Mouse (Mus musculus): Measurements from ENCODE around the gene Hes7.

Hes7 gene

GRCm38 (mm10) chr11:69147546-69147945 is 27.3 kb downstream of the Hes7 start:
- no peak for DNase-seq (ENCODE audit: low spot score in 2 of 2)

- DNase-seq (ENCODE audit: low spot score in 2 of 2) = no peak
Observed at GRCm38 (mm10) chr11:69148451-69148960, 28.3 kb downstream of the Hes7 start.

DNA sequence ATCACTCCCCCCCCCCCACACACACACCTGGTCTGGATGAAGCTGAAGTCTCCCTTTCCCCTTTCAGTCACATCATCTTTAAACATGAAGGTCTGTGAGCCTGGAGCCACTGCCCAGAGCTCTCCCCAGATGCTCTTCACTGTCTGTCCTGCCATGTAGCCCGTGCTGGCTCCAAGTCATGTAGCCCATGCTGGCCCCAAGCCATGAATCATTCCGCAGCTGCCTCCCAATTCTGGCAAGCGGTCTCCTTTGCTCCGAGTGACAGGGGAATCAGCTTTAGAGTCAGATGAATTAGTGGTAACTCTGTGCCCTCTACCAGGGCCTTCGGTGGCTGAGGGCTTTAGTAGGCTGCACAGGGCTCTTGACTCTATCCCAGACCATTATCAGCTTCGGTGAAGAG is 29.5 kb downstream of the Hes7 start:
- DNase-seq (ENCODE audit: low spot score in 2 of 2) = no peak

DNA sequence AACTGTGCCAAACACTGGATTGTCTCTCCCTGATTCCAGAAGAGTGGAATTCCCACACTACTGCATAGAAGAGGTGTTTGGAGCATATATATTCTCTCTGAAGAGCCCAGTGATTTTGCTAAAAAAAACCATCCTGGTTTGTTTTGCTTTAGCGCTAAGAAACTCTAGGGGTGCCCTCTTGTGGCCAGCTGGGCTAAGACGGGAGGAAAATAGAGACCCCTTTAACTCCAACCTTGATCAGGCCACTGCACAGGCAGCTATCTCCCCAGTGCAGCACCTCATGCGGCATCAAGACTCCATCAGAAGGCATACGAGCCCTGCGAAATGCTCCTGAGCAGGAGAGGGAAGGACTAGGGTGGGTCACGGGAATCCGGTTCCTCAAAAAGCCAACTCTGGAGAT is 30.2 kb downstream of the Hes7 start:
- DNase-seq (ENCODE audit: low spot score in 2 of 2) = peak in 1 of 2 experiments; percentile 61

DNA sequence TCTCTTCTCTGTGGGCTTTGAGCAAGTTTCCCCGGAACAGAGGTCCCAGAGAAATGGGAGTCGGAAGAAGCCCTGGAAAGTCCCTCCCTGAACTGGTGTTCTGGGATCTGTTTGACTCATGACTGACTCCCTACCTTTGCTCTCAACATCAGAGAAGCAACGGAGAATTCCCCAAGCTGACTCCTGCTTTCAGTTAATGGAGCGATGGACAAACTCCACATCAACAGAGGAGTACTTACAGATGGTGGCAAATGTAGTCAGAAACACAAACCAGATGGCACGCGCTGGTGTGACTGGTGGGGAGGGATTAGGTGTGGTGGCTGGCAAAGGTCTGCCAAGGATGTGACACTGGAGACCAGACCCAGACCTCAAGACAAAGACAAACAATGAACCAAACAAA is 30.8 kb downstream of the Hes7 start:
- no peak for DNase-seq (ENCODE audit: low spot score in 2 of 2)

- no peak for DNase-seq (ENCODE audit: low spot score in 2 of 2)
Observed at GRCm38 (mm10) chr11:69153831-69154230, 33.6 kb downstream of the Hes7 start.

GRCm38 (mm10) chr11:69155351-69155750 is 35.1 kb downstream of the Hes7 start:
- DNase-seq (ENCODE audit: low spot score in 2 of 2) = no peak

GRCm38 (mm10) chr11:69156800-69157199 is 36.6 kb downstream of the Hes7 start, which contains the start of gene Alox12b:
Gene Alox12b (plus strand): TSS chr11:69156989.
- DNase-seq (ENCODE audit: low spot score in 2 of 2) = no peak

GRCm38 (mm10) chr11:69169313-69169712 is 49.1 kb downstream of the Hes7 start:
- no peak for DNase-seq (ENCODE audit: low spot score in 2 of 2)

GRCm38 (mm10) chr11:69171626-69172025 is 51.4 kb downstream of the Hes7 start:
- DNase-seq (ENCODE audit: low spot score in 2 of 2) = peak in 1 of 2 experiments; percentile 57

GRCm38 (mm10) chr11:69172606-69173005 is 52.4 kb downstream of the Hes7 start:
- DNase-seq (ENCODE audit: low spot score in 2 of 2) = no peak
